Mouse (Mus musculus): ENCODE results near the gene Sgms1.

GRCm38 (mm10) chr19:32165711-32166110, 223.8 kb downstream of the Sgms1 start:
- TF ChIP-seq CTCF (IDR thresholded peaks at IDR 0.05; ENCODE audit: extremely low read depth, insufficient read depth, insufficient read length, insufficient replicate concordance) (no peak), POLR2A (IDR thresholded peaks at IDR 0.05; ENCODE audit: low read depth, low read length) (no peak)
